Mouse (Mus musculus) hindbrain, postnatal 0 days (tissue): Measurements from ENCODE around the gene Mip. TPM values are rescaled to one million over a fixed set of nuclear protein-coding genes. Genes with fewer than 3 reads are reported as not detected.
"Not testable (repeated sequence)": the region's sequence is repeated elsewhere in the genome, so short reads cannot be mapped to it uniquely, and the experiment has no call there.

Experiments
- ATAC-seq: fragments of 200-750 bp; cut with Nextera tagmentation; 2 replicates; pipeline ENCODE4 v1.8.0; 2017; ENCODE audit warnings: mild to moderate bottlenecking, moderate TSS enrichment, moderate library complexity
- DNase-seq: peaks from one replicate; pipeline ENCODE4 v3.0.0-alpha.2; 2015; ENCODE audit warnings: low spot score
- H3K27ac ChIP-seq: fragments of 300-500 bp; sonication (generic); 2 replicates; pipeline ENCODE4 v1.5.1; 2014; ENCODE audit warnings: mild to moderate bottlenecking
- H3K27me3 ChIP-seq: fragments of 300-500 bp; sonication (generic); 2 replicates; pipeline ENCODE4 v1.6.1; 2014; ENCODE audit warnings: low read length, mixed read lengths; ENCODE audit not compliant: insufficient read depth
- H3K36me3 ChIP-seq: fragments of 300-500 bp; sonication (generic); 2 replicates; pipeline ENCODE4 v1.6.1; 2014; ENCODE audit warnings: low read length, mixed read lengths; ENCODE audit not compliant: insufficient read depth
- H3K4me1 ChIP-seq: fragments of 300-500 bp; sonication (generic); 2 replicates; pipeline ENCODE4 v1.6.1; 2014; ENCODE audit warnings: antibody characterized with exemption, low read length, mixed read lengths; ENCODE audit not compliant: insufficient read depth
- H3K4me2 ChIP-seq: fragments of 300-500 bp; sonication (generic); 2 replicates; pipeline ENCODE4 v1.6.1; 2014; ENCODE audit warnings: low read depth, mild to moderate bottlenecking, low read length, moderate library complexity, mixed read lengths
- H3K4me3 ChIP-seq: fragments of 300-500 bp; sonication (generic); 2 replicates; pipeline ENCODE4 v1.5.1; 2014; ENCODE audit warnings: low read length
- H3K9ac ChIP-seq: fragments of 300-500 bp; sonication (generic); replicated peaks from 2 replicates; pipeline ENCODE4 v1.6.1; 2014; ENCODE audit warnings: mild to moderate bottlenecking, low read length, moderate library complexity, mixed read lengths
- H3K9me3 ChIP-seq: fragments of 300-500 bp; sonication (generic); 2 replicates; pipeline ENCODE4 v1.6.1; 2016; ENCODE audit warnings: low read length, mixed read lengths
- CTCF ChIP-seq: IDR thresholded peaks from 2 replicates; pipeline ENCODE4 v1.5.1; 2016; ENCODE audit warnings: antibody characterized with exemption, control low read depth, low read depth
- WGBS: fragments of 180-500 bp; shearing (Covaris S2); extraction: QIAGEN DNeasy Blood & Tissue Kit; methylation state at CpG from one replicate; pipeline ENCODE4 v1.1.7; 2014; 5-methylcytosine and 5-hydroxymethylcytosine counted together
- polyA plus RNA-seq: library from polyadenylated mRNA; unstranded; fragments of >200 nt; fragmentation: Nextera tagmentation; extraction: Ambion mirVana; gene quantifications from 2 replicates; pipeline ENCODE4 v1.2.1, GENCODE M21; 2015
- total RNA-seq: library from RNA; depleted of rRNA; stranded (reverse); fragments of >200 nt; gene quantifications from 2 replicates; pipeline ENCODE4 v1.2.3, GENCODE M21; 2014

The Mip gene
- total and polyA plus RNA-seq, 2 experiments from 2014 or later, result 0.21 TPM; not detected in 1

GRCm38 (mm10) chr10:128187181-128187605 is 38.4 kb upstream of the Mip start:
- Histone ChIP-seq H3K36me3 (no peaks in the 10 kb centered on the region), H3K9me3 (no peaks in the 10 kb centered on the region), H3K27me3 (no peaks in the 10 kb centered on the region), H3K4me2 (no peak overlapping the region), H3K27ac (no peak overlapping the region), H3K4me1 (no peaks in the 10 kb centered on the region), H3K4me3 (no peak overlapping the region), H3K9ac (no peak overlapping the region)
- no peak for TF ChIP-seq CTCF
- DNase-seq (no peak), ATAC-seq (no peak)
- 68% methylated on average over 5 of the region's 5 CpGs for WGBS

- peak; percentile 78 for TF ChIP-seq CTCF
- H3K9me3 ChIP-seq, result no peaks in the 10 kb centered on the region
- H3K27ac ChIP-seq, result no peak overlapping the region
- no peak for ATAC-seq
- H3K4me3 ChIP-seq, result no peak overlapping the region
- H3K4me1 ChIP-seq, result no peaks in the 10 kb centered on the region
- H3K9ac ChIP-seq, result no peak overlapping the region
- H3K27me3 ChIP-seq, result no peaks in the 10 kb centered on the region
- no peak overlapping the region for H3K4me2 ChIP-seq
- peak; percentile 88 for DNase-seq
- WGBS, result 40% methylated on average over 2 of the region's 2 CpGs
- H3K36me3 ChIP-seq, result no peaks in the 10 kb centered on the region
Measured at GRCm38 (mm10) chr10:128188242-128188877, 37.3 kb upstream of the Mip start.

- Histone ChIP-seq H3K4me2 (no peak overlapping the region), H3K27me3 (no peaks in the 10 kb centered on the region), H3K36me3 (no peaks in the 10 kb centered on the region), H3K4me3 (no peak overlapping the region), H3K27ac (no peak overlapping the region), H3K4me1 (no peaks in the 10 kb centered on the region), H3K9ac (no peak overlapping the region), H3K9me3 (no peaks in the 10 kb centered on the region)
- WGBS, result 82% methylated on average over 2 of the region's 2 CpGs
- ATAC-seq (no peak), DNase-seq (no peak)
- TF ChIP-seq CTCF, result no peak
Measured at GRCm38 (mm10) chr10:128191472-128191871, 34.2 kb upstream of the Mip start.

- 90% methylated on average over 3 of the region's 3 CpGs for WGBS
- H3K4me1 ChIP-seq, DNase-seq, H3K9ac ChIP-seq, H3K27me3 ChIP-seq, H3K9me3 ChIP-seq, H3K27ac ChIP-seq, H3K4me2 ChIP-seq, H3K36me3 ChIP-seq, ATAC-seq, H3K4me3 ChIP-seq: not testable (repeated sequence)
Measured at GRCm38 (mm10) chr10:128192030-128192766, 33.4 kb upstream of the Mip start.

GRCm38 (mm10) chr10:128193113-128193512 is 32.5 kb upstream of the Mip start:
- H3K4me3 ChIP-seq, result no peak overlapping the region
- DNase-seq (no peak), ATAC-seq (no peak)
- H3K4me2 ChIP-seq, result no peak overlapping the region
- H3K27ac ChIP-seq, result no peak overlapping the region
- no peak for TF ChIP-seq CTCF
- WGBS, result 94% methylated on average over 6 of the region's 6 CpGs
- no peak overlapping the region for H3K9ac ChIP-seq
- H3K36me3 ChIP-seq, result no peaks in the 10 kb centered on the region
- H3K9me3 ChIP-seq, result no peaks in the 10 kb centered on the region
- no peaks in the 10 kb centered on the region for H3K4me1 ChIP-seq
- no peaks in the 10 kb centered on the region for H3K27me3 ChIP-seq

GRCm38 (mm10) chr10:128194024-128194550 is 31.6 kb upstream of the Mip start, which contains the start of gene Gls2:
Gene Gls2 (plus strand): TSS chr10:128194457.
- ATAC-seq (peak; percentile 98), DNase-seq (peak; percentile 96)
- Histone ChIP-seq H3K9me3 (no peaks in the 10 kb centered on the region), H3K4me1 (no peaks in the 10 kb centered on the region), H3K27ac (no peak within 1 kb of the TSS), H3K27me3 (no peaks in the 10 kb centered on the region), H3K9ac (peak within 1 kb of the TSS; percentile 68), H3K4me3 (peak within 1 kb of the TSS; percentile 64), H3K4me2 (peak within 1 kb of the TSS; percentile 99), H3K36me3 (no peaks in the 10 kb centered on the region)
- WGBS, result under 1% methylated on average over 46 of the region's 46 CpGs
- no peak for TF ChIP-seq CTCF
